Mouse (Mus musculus) heart, postnatal 0 days (tissue): Measurements from ENCODE around the gene Sowahc.

Experiments used
- CTCF ChIP-seq: IDR thresholded peaks from 2 replicates; pipeline ENCODE4 v1.5.1; 2016; ENCODE audit warnings: antibody characterized with exemption, control low read depth, low read depth
- EP300 ChIP-seq: IDR thresholded peaks from 2 replicates; pipeline ENCODE4 v1.6.1; 2016; ENCODE audit warnings: antibody characterized with exemption, low read depth

DNA sequence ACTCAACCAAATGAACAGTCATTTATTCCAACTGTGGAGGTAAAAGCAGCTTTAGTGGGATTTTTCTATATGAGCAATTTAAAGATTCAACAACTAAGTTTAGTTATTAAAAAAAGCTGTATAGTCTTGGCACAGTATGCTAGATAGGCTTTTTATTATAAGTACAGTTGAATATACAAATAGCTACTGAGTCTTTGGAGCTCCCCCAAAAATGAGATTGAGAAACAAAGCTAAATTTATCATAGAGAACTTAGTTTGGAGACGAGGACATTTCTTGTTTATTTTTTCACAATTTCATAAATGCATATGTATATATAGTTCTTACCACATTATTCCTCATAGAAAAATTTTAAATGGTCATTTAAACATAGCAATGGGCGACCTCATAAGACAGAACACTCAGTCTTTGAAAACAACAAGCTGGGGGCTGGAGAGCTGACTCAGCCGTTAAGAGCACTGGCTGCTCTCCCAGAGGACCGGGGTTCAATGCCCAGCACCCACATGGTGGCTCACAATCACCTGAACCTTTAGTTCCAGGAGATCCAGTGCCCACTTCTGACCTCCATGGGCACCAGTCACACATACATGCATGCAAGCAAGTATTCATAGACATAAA, 7.6 kb downstream of the Sowahc start:
- no peak for TF ChIP-seq CTCF
- no peak for TF ChIP-seq EP300
